Mouse (Mus musculus) limb, embryonic 14.5 days (tissue): ENCODE results near the gene Cfap97d1. TPM values are rescaled to one million over a fixed set of nuclear protein-coding genes. Genes with fewer than 3 reads are reported as not detected.

Experiments used
- ATAC-seq: fragments of 200-750 bp; cut with Nextera tagmentation; 2 replicates; pipeline ENCODE4 v1.8.0; 2017; ENCODE audit warnings: low read depth, moderate number of reproducible peaks, moderate TSS enrichment; ENCODE audit not compliant: low FRiP score
- DNase-seq: peaks from one replicate; pipeline ENCODE4 v3.0.0-alpha.2; 2015; ENCODE audit warnings: low spot score
- H3K27ac ChIP-seq: fragments of 300-500 bp; sonication (generic); replicated peaks from 2 replicates; pipeline ENCODE4 v1.5.1; 2014; ENCODE audit warnings: low read depth, mild to moderate bottlenecking, low read length, moderate library complexity, mixed read lengths
- H3K27me3 ChIP-seq: fragments of 300-500 bp; sonication (generic); 2 replicates; pipeline ENCODE4 v1.6.1; 2014; ENCODE audit warnings: low read length, mixed read lengths; ENCODE audit not compliant: control insufficient read depth, insufficient read depth
- H3K36me3 ChIP-seq: fragments of 300-500 bp; sonication (generic); 2 replicates; pipeline ENCODE4 v1.6.1; 2014; ENCODE audit warnings: mild to moderate bottlenecking, low read length, moderate library complexity, mixed read lengths; ENCODE audit not compliant: control insufficient read depth, insufficient read depth
- H3K4me1 ChIP-seq: fragments of 300-500 bp; sonication (generic); 2 replicates; pipeline ENCODE4 v1.6.1; 2014; ENCODE audit warnings: antibody characterized with exemption, low read length, mixed read lengths; ENCODE audit not compliant: control insufficient read depth, insufficient read depth
- H3K4me2 ChIP-seq: fragments of 300-500 bp; sonication (generic); replicated peaks from 2 replicates; pipeline ENCODE4 v1.6.1; 2014; ENCODE audit warnings: low read depth, mild to moderate bottlenecking, low read length, moderate library complexity; ENCODE audit not compliant: severe bottlenecking
- H3K4me3 ChIP-seq: fragments of 300-500 bp; sonication (generic); replicated peaks from 2 replicates; pipeline ENCODE4 v1.5.1; 2014; ENCODE audit warnings: low read length
- H3K9ac ChIP-seq: fragments of 300-500 bp; sonication (generic); 2 replicates; pipeline ENCODE4 v1.6.1; 2014; ENCODE audit warnings: mild to moderate bottlenecking, low read depth, low read length, moderate library complexity; ENCODE audit not compliant: severe bottlenecking
- H3K9me3 ChIP-seq: fragments of 300-500 bp; sonication (generic); 2 replicates; pipeline ENCODE4 v1.6.1; 2016; ENCODE audit warnings: low read length; ENCODE audit not compliant: control insufficient read depth
- POLR2A ChIP-seq: fragments of 200-500 bp; IDR thresholded peaks from 2 replicates; pipeline ENCODE4 v1.8.0; 2012; ENCODE audit warnings: inconsistent platforms, mild to moderate bottlenecking, moderate library complexity, borderline replicate concordance; ENCODE audit not compliant: insufficient read depth, insufficient read length; ENCODE audit errors: extremely low read depth
- WGBS: fragments of 180-500 bp; shearing (Covaris S2); extraction: QIAGEN DNeasy Blood & Tissue Kit; methylation state at CpG from one replicate; pipeline ENCODE4 v1.1.7; 2014; 5-methylcytosine and 5-hydroxymethylcytosine counted together
- polyA plus RNA-seq, 2 experiments: library from polyadenylated mRNA; depleted of rRNA in 1 of 2; stranded (reverse) in 1 of 2; unstranded in 1 of 2; fragments of >200 nt; fragmentation: Nextera tagmentation in 1 of 2; extraction: Ambion mirVana in 1 of 2; gene quantifications; 2 replicates each; pipeline versions ENCODE4 v1.2.1 to v1.2.3; 2012 to 2014

Cfap97d1 gene
- polyA plus RNA-seq, 2 experiments = not detected

DNA sequence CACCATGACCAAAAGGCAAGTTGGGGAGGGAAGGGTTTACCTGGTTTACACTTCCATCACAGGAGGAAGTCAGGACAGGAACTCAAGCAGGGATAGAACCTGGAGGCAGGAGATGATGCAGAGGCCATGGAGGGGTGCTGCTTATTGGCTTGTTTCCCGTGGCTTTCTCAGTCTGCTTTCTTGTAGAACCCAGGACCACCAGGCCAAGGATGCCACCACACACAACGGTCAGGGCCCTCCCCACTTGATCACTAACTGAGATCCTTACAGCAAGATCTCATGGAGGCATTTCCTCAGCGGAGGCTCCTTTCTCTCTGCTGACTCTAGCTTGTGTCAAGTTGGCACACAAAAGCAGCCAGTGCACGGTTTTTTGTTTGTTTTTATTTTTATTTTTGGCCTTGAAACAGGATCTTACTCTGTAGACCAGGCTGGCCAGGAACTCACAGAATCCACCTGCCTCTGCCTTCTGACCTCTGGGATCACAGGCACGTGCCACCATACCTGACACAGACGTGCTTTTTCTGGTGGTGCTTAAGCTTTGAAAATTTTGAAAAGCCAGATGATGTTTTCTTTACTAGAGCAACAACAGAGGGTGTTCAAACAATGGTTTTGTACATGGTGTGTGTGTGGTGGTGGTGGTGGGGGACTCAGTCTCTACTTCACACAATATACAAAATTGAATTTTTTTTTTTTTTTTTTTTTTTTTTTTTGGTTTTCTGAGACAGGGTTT lies 44.2 kb downstream of the Cfap97d1 start, which contains the start of gene Mpp3:
Gene Mpp3, minus strand, starts transcription at position 375 of the 730 bp plus-strand sequence.
- ATAC-seq (no peak), DNase-seq (no peak)
- Histone ChIP-seq H3K9ac (0 out of 2 replicates have a peak within 1 kb of the TSS, but pooled peaks have one; percentile 68), H3K4me3 (peak within 1 kb of the TSS; percentile 68), H3K36me3 (peaks cover under 1% of the 10 kb centered on the region; the same call in 1 of the 2 replicates), H3K27me3 (no peaks in the 10 kb centered on the region), H3K9me3 (no peaks in the 10 kb centered on the region), H3K4me2 (peak within 1 kb of the TSS; percentile 88), H3K4me1 (peaks cover 10% of the 10 kb centered on the region), H3K27ac (0 out of 2 replicates have a peak within 1 kb of the TSS, but pooled peaks have one; percentile 43)
- 74% methylated on average over 6 of the region's 6 CpGs for WGBS
- TF ChIP-seq POLR2A = no peak

DNA sequence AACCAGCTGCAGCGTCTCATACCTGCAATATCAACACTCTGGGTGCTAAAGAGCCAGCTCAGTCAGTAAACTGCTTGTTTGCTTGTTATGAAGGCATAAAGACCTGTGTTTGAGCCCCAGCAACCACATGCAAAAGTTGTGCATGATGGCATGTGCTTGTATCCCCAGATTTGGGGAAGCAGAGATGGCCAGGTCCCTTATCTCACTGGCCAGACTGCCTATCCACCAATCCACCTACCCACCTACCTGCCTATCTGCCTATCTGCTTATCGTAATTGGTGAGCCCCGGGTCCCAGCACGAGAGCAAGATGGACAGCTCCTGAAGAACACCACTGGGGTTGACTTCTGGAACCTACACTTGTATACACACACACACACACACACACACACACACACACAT lies 45.2 kb downstream of the Cfap97d1 start:
- Histone ChIP-seq H3K4me2 (no peak overlapping the region), H3K27ac (no peak overlapping the region), H3K9me3 (no peaks in the 10 kb centered on the region), H3K4me1 (peaks cover 10% of the 10 kb centered on the region), H3K36me3 (no peaks in the 10 kb centered on the region), H3K9ac (no peak overlapping the region), H3K4me3 (no peak overlapping the region), H3K27me3 (no peaks in the 10 kb centered on the region)
- TF ChIP-seq POLR2A = no peak
- DNase-seq (no peak), ATAC-seq (no peak)
- 86% methylated on average over 4 of the region's 4 CpGs for WGBS

DNA sequence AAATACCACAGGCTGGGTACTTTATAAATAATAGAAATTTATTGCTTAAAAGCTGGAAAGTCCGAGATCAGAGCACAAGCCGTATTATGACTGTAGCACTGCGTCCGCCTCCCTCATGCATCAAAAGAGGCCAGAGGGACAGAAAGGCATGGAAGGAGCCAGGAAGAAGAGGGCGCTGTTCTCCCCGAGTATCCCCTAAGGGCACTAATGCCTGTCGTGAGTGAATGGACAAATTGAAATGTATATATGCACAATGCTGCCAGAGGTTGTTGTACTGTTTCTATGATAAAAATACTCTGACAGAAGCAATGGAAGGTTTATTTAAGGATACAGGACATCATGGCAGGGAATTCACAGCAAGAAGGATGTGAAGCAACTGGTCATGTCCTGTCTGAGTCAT lies 45.9 kb downstream of the Cfap97d1 start:
- ATAC-seq = no peak
- 34% methylated on average over 7 of the region's 7 CpGs for WGBS
- peaks cover 10% of the 10 kb centered on the region for H3K4me1 ChIP-seq
- DNase-seq = no peak
- TF ChIP-seq POLR2A = no peak
- H3K4me2 ChIP-seq = no peak overlapping the region
- H3K9ac ChIP-seq = no peak overlapping the region
- no peak overlapping the region for H3K27ac ChIP-seq
- no peak overlapping the region for H3K4me3 ChIP-seq
- no peaks in the 10 kb centered on the region for H3K9me3 ChIP-seq
- H3K27me3 ChIP-seq = no peaks in the 10 kb centered on the region
- H3K36me3 ChIP-seq = no peaks in the 10 kb centered on the region

DNA sequence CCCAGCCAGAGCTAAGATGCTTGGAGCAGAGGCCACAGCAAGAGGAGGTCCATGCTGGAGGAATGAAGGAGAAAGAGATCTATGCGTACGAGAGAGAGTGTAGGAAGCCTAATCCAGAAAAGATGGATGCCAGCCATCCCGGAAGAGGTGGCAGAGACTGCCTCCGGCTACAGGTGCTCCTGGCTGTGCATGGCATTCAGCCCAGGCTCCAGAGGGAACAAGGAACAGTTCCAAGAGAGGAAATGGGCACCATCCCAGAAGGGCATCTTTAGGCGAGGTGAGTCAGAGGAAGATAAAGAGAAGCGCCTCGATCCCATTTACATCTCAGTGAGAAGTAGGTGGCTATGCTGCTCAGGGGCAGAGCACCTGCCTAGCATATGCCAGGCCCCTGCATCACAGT lies 47.1 kb downstream of the Cfap97d1 start:
- ATAC-seq = no peak

DNA sequence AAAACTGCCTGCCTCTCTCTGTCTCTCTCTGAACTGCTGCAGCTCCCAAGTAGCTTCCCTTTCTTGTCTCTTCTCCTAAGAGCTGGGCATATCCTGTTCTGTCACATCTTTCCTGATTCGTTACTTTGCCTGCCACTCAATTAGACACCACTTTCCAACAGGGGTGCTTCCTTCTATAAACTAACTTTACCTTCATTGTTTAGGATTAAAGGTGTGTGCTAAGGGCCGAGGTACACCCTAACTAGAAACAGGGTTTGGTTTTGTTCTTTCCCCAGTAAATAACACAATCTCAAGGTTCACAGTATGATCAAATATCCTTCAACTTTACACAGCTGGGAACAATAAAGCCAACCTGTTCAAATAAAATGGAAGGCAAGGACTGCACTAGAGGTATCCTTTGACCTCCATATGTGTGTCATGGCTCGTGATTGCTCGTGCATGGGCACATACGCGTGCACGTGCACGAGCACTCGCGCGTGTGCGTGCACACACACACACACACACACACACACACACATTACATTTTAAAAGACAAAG lies 49.0 kb downstream of the Cfap97d1 start:
- 78% methylated on average over 12 of the region's 12 CpGs for WGBS
- no peak for ATAC-seq

More for the DNA sequence above, 47.1 kb downstream of the Cfap97d1 start:
- H3K9ac ChIP-seq = no peak overlapping the region
- H3K9me3 ChIP-seq = no peaks in the 10 kb centered on the region
- no peak overlapping the region for H3K4me3 ChIP-seq
- H3K27me3 ChIP-seq = no peaks in the 10 kb centered on the region
- 82% methylated on average over 7 of the region's 7 CpGs for WGBS
- no peak overlapping the region for H3K27ac ChIP-seq
- H3K4me1 ChIP-seq = peaks cover 4% of the 10 kb centered on the region
- DNase-seq = no peak
- H3K36me3 ChIP-seq = no peaks in the 10 kb centered on the region
- TF ChIP-seq POLR2A = no peak
- H3K4me2 ChIP-seq = no peak overlapping the region

More for the DNA sequence above, 49.0 kb downstream of the Cfap97d1 start:
- DNase-seq = no peak
- Histone ChIP-seq H3K36me3 (no peaks in the 10 kb centered on the region), H3K27ac (no peak overlapping the region), H3K9ac (no peak overlapping the region), H3K4me1 (no peaks in the 10 kb centered on the region), H3K9me3 (no peaks in the 10 kb centered on the region), H3K4me3 (no peak overlapping the region), H3K4me2 (no peak overlapping the region), H3K27me3 (no peaks in the 10 kb centered on the region)
- no peak for TF ChIP-seq POLR2A
